Mouse (Mus musculus) frontal cortex, postnatal 14 days (tissue): ENCODE results near the gene Pelp1.
A peak's percentile ranks its signal among the peaks of the same experiment; 100 is the strongest.
"Not testable (repeated sequence)": the region's sequence is repeated elsewhere in the genome, so short reads cannot be mapped to it uniquely, and the experiment has no call there.

Experiments used
- DNase-seq, 2 experiments: peaks; one replicate each; pipeline ENCODE4 v3.0.0; 2022; ENCODE audit warnings: low spot score in 2 of 2

The Pelp1 gene

DNA sequence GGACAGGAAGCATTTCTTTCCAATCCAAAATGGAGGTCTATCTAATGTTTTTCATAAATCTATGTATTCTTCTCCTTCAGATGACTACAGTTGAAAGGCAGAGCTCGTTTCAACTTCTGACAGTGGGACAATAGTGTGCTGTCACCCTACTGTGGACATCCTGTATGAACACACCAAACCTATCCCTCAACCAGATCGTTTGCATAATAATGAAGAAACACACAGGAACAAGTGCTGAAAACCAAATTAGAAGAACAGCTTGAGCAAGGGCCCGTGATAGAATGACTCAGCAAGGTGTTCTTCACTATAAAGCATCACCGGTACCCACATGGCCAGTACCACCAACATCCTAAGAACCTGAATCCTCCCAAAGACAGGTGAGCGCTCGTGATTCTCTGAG lies 16.8 kb upstream of the Pelp1 start:
- DNase-seq: not testable (repeated sequence)

GRCm38 (mm10) chr11:70419486-70419885 lies 9.7 kb upstream of the Pelp1 start:
- no peak for DNase-seq

DNA sequence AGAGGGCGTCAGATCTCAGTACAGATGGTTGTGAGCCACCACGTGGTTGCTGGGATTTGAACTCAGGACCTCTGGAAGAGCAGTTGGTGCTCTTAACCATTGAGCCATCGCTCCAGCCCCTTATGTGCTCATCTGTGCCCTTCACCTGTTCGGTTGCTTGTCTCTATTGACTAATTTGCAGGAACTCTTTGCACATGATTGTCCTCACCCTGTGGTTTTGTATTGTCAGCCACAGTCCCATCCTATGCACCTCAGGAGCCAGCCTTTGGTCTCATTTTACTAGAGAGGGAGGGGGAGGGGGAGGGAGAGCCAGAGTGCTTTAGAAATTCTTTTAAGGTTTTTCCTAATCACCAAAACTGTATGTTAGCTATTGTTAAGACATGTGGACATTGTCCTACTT lies 8.4 kb upstream of the Pelp1 start:
- no peak for DNase-seq

DNA sequence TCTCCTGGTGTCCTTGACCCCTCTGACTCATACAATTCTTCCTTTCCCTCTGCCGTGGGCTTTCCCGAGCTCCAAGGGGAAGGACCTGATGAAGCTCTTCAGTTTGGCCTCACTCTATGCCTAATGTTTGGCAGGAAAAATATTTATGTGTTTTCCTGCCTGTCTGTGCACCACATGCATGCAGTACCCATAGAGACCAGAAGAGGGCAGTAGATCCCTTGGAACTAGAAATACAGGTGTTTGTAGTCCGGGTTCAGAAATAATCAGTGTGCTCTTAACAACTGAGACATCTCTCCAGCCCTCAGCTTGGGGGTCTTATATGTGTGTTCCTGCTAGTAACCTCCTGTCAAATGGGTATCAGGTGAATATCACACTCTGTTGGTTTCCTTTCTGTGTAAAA lies 4.1 kb upstream of the Pelp1 start:
- peak in 1 of 2 experiments; percentile 71 for DNase-seq

GRCm38 (mm10) chr11:70412591-70412990 lies 2.8 kb upstream of the Pelp1 start:
- DNase-seq: no peak

DNA sequence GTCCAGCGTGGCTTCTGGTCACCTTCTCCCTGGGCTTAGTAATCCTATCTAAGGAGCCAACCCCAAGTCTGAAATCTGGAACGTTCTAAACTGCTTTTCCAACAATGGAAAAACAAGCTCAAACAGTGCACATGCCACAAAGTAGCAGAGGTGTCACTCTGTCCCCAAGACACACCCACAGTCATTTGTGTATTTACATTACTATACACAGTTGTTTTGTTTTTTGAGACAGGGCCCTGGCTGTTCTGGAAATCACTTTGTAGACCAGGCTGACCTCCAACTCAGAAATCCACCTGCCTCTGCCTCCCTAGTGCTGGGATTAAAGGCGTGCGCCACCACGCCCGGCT lies 439 bp upstream of the Pelp1 start:
- DNase-seq: no peak

DNA sequence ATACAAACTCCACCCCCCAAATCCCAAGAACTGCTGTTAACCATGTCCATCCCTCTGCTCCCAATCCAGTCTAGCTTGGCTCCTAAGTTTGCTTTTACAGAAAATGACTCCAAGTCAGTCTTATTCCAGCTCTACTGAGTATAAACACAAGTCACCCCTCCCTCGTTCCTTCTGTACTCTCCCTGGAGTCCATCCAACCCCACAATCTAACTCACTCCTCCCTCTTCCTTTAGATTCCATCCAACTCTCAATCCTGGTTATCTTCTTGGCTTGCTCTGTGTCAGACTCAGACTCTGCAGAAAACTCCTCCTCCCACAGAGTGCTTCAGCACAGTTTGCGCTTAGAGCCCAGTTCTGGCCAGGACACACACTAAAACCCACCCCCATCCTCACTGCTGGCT lies 6.2 kb downstream of the Pelp1 start:
- DNase-seq: no peak

DNA sequence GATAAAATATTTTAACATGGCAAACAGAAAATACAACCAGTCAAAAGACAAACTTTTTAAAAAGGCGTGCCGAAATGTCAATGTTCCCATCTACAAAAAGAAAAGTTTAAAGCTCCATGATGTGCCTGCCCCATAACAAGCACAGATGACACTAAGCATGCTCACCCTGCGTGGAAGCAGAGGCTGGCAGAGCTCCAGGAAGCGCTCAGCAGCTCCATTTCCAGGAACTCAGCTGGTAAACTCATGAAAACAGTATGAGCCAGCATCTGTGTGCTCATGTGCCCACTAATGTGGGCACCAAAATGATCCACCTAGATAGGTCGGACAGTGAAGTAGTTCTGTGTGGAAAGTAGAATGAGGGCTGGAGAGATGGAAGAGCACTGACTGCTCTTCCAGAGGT lies 20.4 kb downstream of the Pelp1 start:
- DNase-seq: no peak

- no peak for DNase-seq
These were observed 22.4 kb downstream of the Pelp1 start for GRCm38 (mm10) chr11:70387436-70387835.

GRCm38 (mm10) chr11:70384136-70384535 lies 25.7 kb downstream of the Pelp1 start:
- no peak for DNase-seq

- no peak for DNase-seq
These were observed 28.5 kb downstream of the Pelp1 start for GRCm38 (mm10) chr11:70381330-70381729.

- DNase-seq: no peak
These were observed 29.3 kb downstream of the Pelp1 start for GRCm38 (mm10) chr11:70380478-70381005.

GRCm38 (mm10) chr11:70376054-70376453 lies 33.8 kb downstream of the Pelp1 start:
- DNase-seq: no peak

DNA sequence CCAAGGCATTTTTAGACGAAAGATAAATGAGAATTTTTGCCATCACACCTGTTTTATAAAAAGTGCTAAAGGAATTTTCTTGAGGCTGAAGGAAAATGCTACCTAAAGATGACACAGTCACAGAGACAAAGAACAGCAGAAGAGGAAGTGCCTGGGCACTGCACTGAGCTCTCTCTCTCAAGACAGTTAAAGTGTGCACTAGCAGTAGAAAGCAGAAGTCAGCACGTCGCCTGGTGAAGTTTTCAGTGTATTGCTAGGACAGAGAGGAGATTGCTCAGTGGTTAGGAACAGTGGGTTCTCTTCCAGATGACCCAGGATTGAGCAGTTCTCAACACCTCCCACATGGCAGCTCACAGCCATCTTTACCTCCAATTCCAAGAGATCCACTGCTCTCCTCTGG lies 35.5 kb downstream of the Pelp1 start:
- no peak for DNase-seq

DNA sequence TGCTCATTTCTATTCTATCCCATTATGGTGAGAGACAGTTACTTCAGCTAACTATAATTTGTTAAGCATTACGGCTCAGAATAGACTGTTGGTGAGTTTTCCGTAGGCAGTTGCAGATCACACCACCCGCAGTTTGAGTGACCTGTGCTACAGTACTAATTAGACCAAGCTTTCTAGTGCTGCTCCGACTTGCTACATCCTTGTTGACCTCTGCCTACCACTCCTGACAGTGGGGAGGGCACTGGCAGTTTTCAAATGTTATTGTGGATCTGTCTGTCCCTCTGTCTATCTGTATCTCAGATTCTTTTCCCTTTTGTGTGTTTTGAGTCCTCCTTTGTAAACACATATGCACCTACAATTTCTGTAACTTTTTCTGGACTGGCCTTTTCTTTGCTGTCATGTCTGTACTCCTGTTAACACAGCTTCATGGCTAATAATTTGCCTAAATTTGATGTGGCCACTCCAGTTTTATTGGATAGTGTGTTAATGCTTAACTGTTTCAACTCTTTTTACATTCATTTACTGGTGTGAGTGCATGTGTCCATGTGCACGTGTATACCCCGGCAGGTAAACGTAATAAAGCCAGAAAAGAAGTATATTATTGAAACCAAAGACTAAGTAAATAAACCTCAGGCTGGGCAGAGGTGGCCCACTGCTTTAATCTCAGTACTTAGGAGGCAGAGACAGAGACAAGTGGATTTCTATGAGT lies 36.8 kb downstream of the Pelp1 start:
- DNase-seq: no peak

DNA sequence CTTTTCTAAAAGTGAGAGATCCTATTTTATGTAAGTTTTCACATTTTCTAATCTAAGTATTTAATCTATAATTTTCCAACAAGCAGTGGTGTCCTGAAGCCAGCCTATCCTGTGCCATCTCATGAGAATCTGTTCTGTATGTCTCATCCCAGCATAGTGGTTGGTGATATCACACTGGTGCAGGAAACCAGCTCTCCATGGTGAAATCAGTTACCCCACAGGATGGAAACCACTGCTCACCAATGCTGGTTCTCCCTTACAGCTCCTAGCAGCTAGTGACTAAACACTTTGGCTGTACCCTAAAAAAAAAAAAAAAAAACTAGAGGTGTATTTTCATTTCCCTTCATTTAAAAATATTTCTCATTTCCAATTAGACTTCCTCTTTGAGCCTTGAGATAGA lies 37.4 kb downstream of the Pelp1 start:
- no peak for DNase-seq

- DNase-seq: not testable (repeated sequence)
These were observed 41.2 kb downstream of the Pelp1 start for GRCm38 (mm10) chr11:70368626-70369025.

DNA sequence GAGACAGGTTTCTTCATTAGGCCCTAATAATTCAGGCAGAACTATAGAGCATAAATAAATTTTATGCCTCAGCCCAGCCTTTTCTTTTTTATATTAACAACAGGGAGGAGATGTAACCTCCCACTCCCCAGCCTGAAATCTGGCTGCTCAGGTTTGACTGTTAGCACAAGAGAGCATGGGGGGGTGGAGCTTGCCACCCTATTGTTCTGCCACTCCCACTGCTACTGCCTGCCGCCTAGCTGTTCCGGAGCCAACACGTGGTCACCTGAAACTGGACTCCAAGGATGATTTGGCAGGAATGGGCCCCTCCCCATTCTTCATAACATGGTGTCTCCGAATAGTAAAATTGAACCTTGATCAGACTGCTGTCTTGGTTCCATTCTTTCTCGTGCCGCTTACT lies 42.1 kb downstream of the Pelp1 start:
- not testable (repeated sequence) for DNase-seq

DNA sequence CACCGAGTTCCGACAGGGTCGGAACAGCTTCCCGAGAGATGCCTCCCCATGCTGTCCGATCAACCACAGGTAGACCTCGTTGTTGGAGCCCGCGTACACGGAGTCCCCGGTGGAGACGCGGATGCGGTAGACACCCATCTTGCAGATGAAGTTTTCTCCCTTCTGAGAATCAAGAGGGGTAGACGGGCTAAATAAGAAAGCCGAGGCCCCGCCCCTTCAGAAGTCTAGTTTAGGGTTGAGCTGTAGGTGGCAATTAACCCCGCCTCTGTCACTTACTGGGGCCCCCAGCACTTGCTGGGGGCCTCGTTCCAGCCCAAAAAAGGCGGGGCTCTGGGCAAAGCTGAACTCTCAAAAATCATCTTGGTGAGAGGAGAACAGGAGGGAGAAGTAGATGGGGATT lies 58.0 kb downstream of the Pelp1 start, which contains the start of gene Alox15:
Gene Alox15 (minus strand): TSS at position 164 of the 400 bp plus-strand sequence.
- DNase-seq: no peak

GRCm38 (mm10) chr11:70348630-70349029 lies 61.2 kb downstream of the Pelp1 start:
- DNase-seq: no peak

DNA sequence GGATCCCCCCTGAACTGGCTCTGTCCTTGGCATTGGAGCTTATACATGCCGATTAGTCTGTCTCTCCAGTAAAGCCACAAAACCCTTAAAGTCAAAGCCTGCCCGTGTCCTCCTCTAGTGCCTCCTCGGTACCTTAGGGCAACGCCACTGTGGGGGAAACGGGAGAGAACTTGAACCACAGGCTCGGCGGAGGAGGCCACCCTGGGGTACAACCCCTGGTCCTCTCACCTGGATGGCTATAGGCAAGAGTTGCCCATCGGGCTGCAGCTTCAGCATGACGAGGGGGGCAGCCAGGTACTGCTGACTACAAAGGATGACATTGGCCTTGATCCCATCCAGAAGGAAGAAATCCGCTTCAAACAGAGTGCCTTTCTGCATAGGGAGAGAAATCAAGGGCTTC lies 62.0 kb downstream of the Pelp1 start:
- no peak for DNase-seq

GRCm38 (mm10) chr11:70345546-70345945 lies 64.3 kb downstream of the Pelp1 start:
- no peak for DNase-seq

DNA sequence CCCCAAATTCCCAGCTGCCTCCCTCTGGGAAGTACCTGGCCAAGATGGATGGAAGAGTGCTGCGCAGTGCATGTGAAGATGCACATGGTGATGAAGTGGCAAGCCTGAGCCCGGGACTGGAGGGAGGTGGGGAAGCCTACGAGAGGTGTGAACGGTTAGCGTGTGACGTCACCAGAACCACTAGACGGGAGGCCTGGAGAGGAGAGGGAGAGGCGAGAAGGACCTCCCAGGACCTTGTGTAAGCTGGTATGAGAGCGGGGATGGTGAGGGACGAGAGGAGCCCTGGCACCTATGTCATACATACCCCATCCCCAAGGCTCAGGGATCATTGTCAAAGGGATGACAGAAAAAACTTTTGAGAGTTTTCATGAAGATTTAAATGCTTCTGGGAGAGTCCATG lies 64.8 kb downstream of the Pelp1 start:
- no peak for DNase-seq
